Mouse (Mus musculus) hindbrain, postnatal 0 days (tissue): ENCODE measurements around the gene Arhgap29. TPM values are rescaled to one million over a fixed set of nuclear protein-coding genes. Genes with fewer than 3 reads are reported as not detected.

ENCODE experiments used
- ATAC-seq: fragments of 200-750 bp; cut with Nextera tagmentation; 2 replicates; pipeline ENCODE4 v1.8.0; 2017; ENCODE audit warnings: mild to moderate bottlenecking, moderate TSS enrichment, moderate library complexity
- DNase-seq: peaks from one replicate; pipeline ENCODE4 v3.0.0-alpha.2; 2015; ENCODE audit warnings: low spot score
- H3K27ac ChIP-seq: fragments of 300-500 bp; sonication (generic); 2 replicates; pipeline ENCODE4 v1.5.1; 2014; ENCODE audit warnings: mild to moderate bottlenecking
- H3K27me3 ChIP-seq: fragments of 300-500 bp; sonication (generic); 2 replicates; pipeline ENCODE4 v1.6.1; 2014; ENCODE audit warnings: low read length, mixed read lengths; ENCODE audit not compliant: insufficient read depth
- H3K36me3 ChIP-seq: fragments of 300-500 bp; sonication (generic); 2 replicates; pipeline ENCODE4 v1.6.1; 2014; ENCODE audit warnings: low read length, mixed read lengths; ENCODE audit not compliant: insufficient read depth
- H3K4me1 ChIP-seq: fragments of 300-500 bp; sonication (generic); 2 replicates; pipeline ENCODE4 v1.6.1; 2014; ENCODE audit warnings: antibody characterized with exemption, low read length, mixed read lengths; ENCODE audit not compliant: insufficient read depth
- H3K4me2 ChIP-seq: fragments of 300-500 bp; sonication (generic); 2 replicates; pipeline ENCODE4 v1.6.1; 2014; ENCODE audit warnings: low read depth, mild to moderate bottlenecking, low read length, moderate library complexity, mixed read lengths
- H3K4me3 ChIP-seq: fragments of 300-500 bp; sonication (generic); 2 replicates; pipeline ENCODE4 v1.5.1; 2014; ENCODE audit warnings: low read length
- H3K9ac ChIP-seq: fragments of 300-500 bp; sonication (generic); replicated peaks from 2 replicates; pipeline ENCODE4 v1.6.1; 2014; ENCODE audit warnings: mild to moderate bottlenecking, low read length, moderate library complexity, mixed read lengths
- H3K9me3 ChIP-seq: fragments of 300-500 bp; sonication (generic); 2 replicates; pipeline ENCODE4 v1.6.1; 2016; ENCODE audit warnings: low read length, mixed read lengths
- CTCF ChIP-seq: IDR thresholded peaks from 2 replicates; pipeline ENCODE4 v1.5.1; 2016; ENCODE audit warnings: antibody characterized with exemption, control low read depth, low read depth
- WGBS: fragments of 180-500 bp; shearing (Covaris S2); extraction: QIAGEN DNeasy Blood & Tissue Kit; methylation state at CpG from one replicate; pipeline ENCODE4 v1.1.7; 2014; 5-methylcytosine and 5-hydroxymethylcytosine counted together
- polyA plus RNA-seq: library from polyadenylated mRNA; unstranded; fragments of >200 nt; fragmentation: Nextera tagmentation; extraction: Ambion mirVana; gene quantifications from 2 replicates; pipeline ENCODE4 v1.2.1, GENCODE M21; 2015
- total RNA-seq: library from RNA; depleted of rRNA; stranded (reverse); fragments of >200 nt; gene quantifications from 2 replicates; pipeline ENCODE4 v1.2.3, GENCODE M21; 2014

Gene Arhgap29
- total and polyA plus RNA-seq, 2 experiments from 2014 or later: 14.8 to 21.8 TPM

GRCm38 (mm10) chr3:121924768-121925486, 27.4 kb upstream of the Arhgap29 start:
- Histone ChIP-seq H3K36me3 (no peaks in the 10 kb centered on the region), H3K4me1 (no peaks in the 10 kb centered on the region), H3K9ac (no peak overlapping the region), H3K9me3 (no peaks in the 10 kb centered on the region), H3K27me3 (no peaks in the 10 kb centered on the region), H3K4me2 (no peak overlapping the region), H3K4me3 (no peak overlapping the region), H3K27ac (no peak overlapping the region)
- ATAC-seq: no peak
- no peak for DNase-seq
- WGBS: 92% methylated on average over 11 of the region's 11 CpGs
- TF ChIP-seq CTCF: no peak

GRCm38 (mm10) chr3:121927601-121928000, 24.7 kb upstream of the Arhgap29 start:
- no peak for TF ChIP-seq CTCF
- no peak for ATAC-seq

GRCm38 (mm10) chr3:121932815-121933214, 19.5 kb upstream of the Arhgap29 start:
- ATAC-seq: no peak
- Histone ChIP-seq H3K4me2 (no peak overlapping the region), H3K36me3 (no peaks in the 10 kb centered on the region), H3K9ac (no peak overlapping the region), H3K27me3 (no peaks in the 10 kb centered on the region), H3K27ac (no peak overlapping the region), H3K4me1 (no peaks in the 10 kb centered on the region), H3K4me3 (no peak overlapping the region), H3K9me3 (no peaks in the 10 kb centered on the region)
- TF ChIP-seq CTCF: no peak
- DNase-seq: no peak
- 91% methylated on average over 4 of the region's 4 CpGs for WGBS

More at GRCm38 (mm10) chr3:121927601-121928000, 24.7 kb upstream of the Arhgap29 start:
- Histone ChIP-seq H3K36me3 (no peaks in the 10 kb centered on the region), H3K4me2 (no peak overlapping the region), H3K4me1 (no peaks in the 10 kb centered on the region), H3K9ac (no peak overlapping the region), H3K9me3 (no peaks in the 10 kb centered on the region), H3K27me3 (no peaks in the 10 kb centered on the region), H3K27ac (no peak overlapping the region), H3K4me3 (no peak overlapping the region)
- no peak for DNase-seq
- 86% methylated on average over 3 of the region's 3 CpGs for WGBS

GRCm38 (mm10) chr3:121936241-121936640, 16.1 kb upstream of the Arhgap29 start:
- Histone ChIP-seq H3K4me3 (no peak overlapping the region), H3K4me2 (no peak overlapping the region), H3K27ac (no peak overlapping the region), H3K4me1 (no peaks in the 10 kb centered on the region), H3K9me3 (no peaks in the 10 kb centered on the region), H3K36me3 (no peaks in the 10 kb centered on the region), H3K27me3 (no peaks in the 10 kb centered on the region), H3K9ac (no peak overlapping the region)
- WGBS: 86% methylated on average over 2 of the region's 2 CpGs
- no peak for ATAC-seq
- DNase-seq: no peak
- no peak for TF ChIP-seq CTCF

- H3K9me3 ChIP-seq: no peaks in the 10 kb centered on the region
- no peak for TF ChIP-seq CTCF
- DNase-seq: no peak
These were observed 15.3 kb upstream of the Arhgap29 start for GRCm38 (mm10) chr3:121937036-121937435.

GRCm38 (mm10) chr3:121939658-121940057, 12.7 kb upstream of the Arhgap29 start:
- ATAC-seq (no peak), DNase-seq (no peak)
- no peaks in the 10 kb centered on the region for H3K36me3 ChIP-seq
- H3K27me3 ChIP-seq: no peaks in the 10 kb centered on the region
- H3K4me1 ChIP-seq: no peaks in the 10 kb centered on the region
- H3K27ac ChIP-seq: no peak overlapping the region
- TF ChIP-seq CTCF: no peak
- no peak overlapping the region for H3K4me2 ChIP-seq
- H3K9me3 ChIP-seq: no peaks in the 10 kb centered on the region
- WGBS: 44% methylated on average over 1 of the region's 1 CpGs
- no peak overlapping the region for H3K4me3 ChIP-seq
- no peak overlapping the region for H3K9ac ChIP-seq

More at GRCm38 (mm10) chr3:121937036-121937435, 15.3 kb upstream of the Arhgap29 start:
- Histone ChIP-seq H3K9ac (no peak overlapping the region), H3K27me3 (no peaks in the 10 kb centered on the region), H3K27ac (no peak overlapping the region), H3K4me2 (no peak overlapping the region), H3K4me1 (no peaks in the 10 kb centered on the region), H3K36me3 (no peaks in the 10 kb centered on the region), H3K4me3 (no peak overlapping the region)
- ATAC-seq: no peak
- WGBS: 94% methylated on average over 6 of the region's 6 CpGs
